Mouse (Mus musculus): Measurements from ENCODE around the gene Srprb.

- TF ChIP-seq POU5F1 (IDR thresholded peaks at IDR 0.05; ENCODE audit: borderline replicate concordance, low read length) (no peak), CTCF (conservative IDR thresholded peaks at IDR 0.05; ENCODE audit: low read length) (no peak), NANOG (IDR thresholded peaks at IDR 0.05; ENCODE audit: borderline replicate concordance, low read length) (no peak)
Observed at GRCm38 (mm10) chr9:103213631-103214030, 11.7 kb upstream of the Srprb start.

Data from E14TG2a.4 (cell line).